Mouse (Mus musculus): Measurements from ENCODE around the gene Pan2. TPM values are rescaled to one million over a fixed set of nuclear protein-coding genes. Genes with fewer than 3 reads are reported as not detected.
A peak's percentile ranks its signal among the peaks of the same experiment; 100 is the strongest.

Gene Pan2
- polyA plus RNA-seq, 1 experiment from 2014 or later: 25.2 TPM

DNA sequence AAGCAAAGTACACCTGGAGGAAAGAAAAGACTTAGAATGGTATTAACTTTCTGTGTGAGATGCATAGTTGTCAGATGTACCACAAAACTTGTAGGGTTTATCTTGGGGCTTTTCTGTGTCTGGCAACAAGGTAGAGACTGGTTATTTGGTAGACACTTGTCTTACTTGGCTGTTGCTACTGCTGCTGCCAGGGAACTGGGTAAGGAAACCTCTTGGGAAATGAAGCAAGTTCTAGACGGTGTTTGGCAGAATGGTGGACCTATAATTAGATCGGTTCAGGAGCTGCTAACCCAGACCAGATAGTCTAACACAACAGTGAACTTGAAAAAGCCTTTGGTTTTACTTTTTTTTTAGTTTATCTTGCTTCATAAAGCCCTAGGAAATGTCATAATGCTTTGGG lies 35.8 kb downstream of the Pan2 start:
- peak overlapping the region; percentile 85; the same call in 1 of the 2 replicates for H3K9ac ChIP-seq
- 56% methylated on average over 2 of the region's 2 CpGs for WGBS

GRCm38 (mm10) chr10:128340257-128340656 lies 37.1 kb downstream of the Pan2 start:
- Histone ChIP-seq H3K9me3 (no peaks in the 10 kb centered on the region), H3K4me3 (no peak overlapping the region), H3K4me2 (no peak overlapping the region), H3K27me3 (no peaks in the 10 kb centered on the region), H3K36me3 (no peaks in the 10 kb centered on the region), H3K4me1 (peaks cover 27% of the 10 kb centered on the region), H3K27ac (no peak overlapping the region), H3K9ac (no peak overlapping the region)
- no peak for ATAC-seq (ENCODE audit: insufficient number of reproducible peaks, low FRiP score, low TSS enrichment, low read depth)
- 75% methylated on average over 2 of the region's 2 CpGs for WGBS

More for the DNA sequence above, 35.8 kb downstream of the Pan2 start:
- Histone ChIP-seq H3K27ac (peak overlapping the region; percentile 17; the same call in 1 of the 2 replicates), H3K4me3 (peak overlapping the region; percentile 94), H3K4me1 (peaks cover 19% of the 10 kb centered on the region), H3K9me3 (no peaks in the 10 kb centered on the region), H3K4me2 (peak overlapping the region; percentile 73), H3K36me3 (no peaks in the 10 kb centered on the region), H3K27me3 (no peaks in the 10 kb centered on the region)
- no peak for ATAC-seq (ENCODE audit: insufficient number of reproducible peaks, low FRiP score, low TSS enrichment, low read depth)

DNA sequence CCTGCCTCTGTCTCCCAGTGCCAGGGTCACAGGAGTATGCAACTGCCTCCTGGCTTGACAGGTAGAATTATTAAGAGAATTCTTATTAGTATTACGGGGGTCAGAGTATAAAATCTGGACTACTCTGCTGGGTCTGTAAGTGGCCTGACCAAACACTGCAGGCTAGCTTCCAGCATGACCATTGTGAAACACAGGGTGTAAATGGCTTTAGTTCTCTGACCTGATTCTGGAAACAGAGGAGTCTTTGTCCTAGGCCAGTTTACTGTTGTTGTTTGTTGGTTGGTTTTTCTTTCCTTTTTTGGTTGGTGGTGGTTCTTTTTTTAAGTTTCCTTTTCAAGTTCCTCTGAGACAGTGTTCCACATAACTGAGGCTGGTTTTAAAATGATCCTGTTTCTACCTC lies 40.3 kb downstream of the Pan2 start:
- WGBS: 85% methylated on average over 1 of the region's 1 CpGs
- H3K9ac ChIP-seq: no peak overlapping the region
- H3K4me2 ChIP-seq: no peak overlapping the region
- H3K27ac ChIP-seq: no peak overlapping the region
- H3K27me3 ChIP-seq: no peaks in the 10 kb centered on the region
- H3K36me3 ChIP-seq: 0 out of 2 replicates have a peak, but pooled peaks cover 3% of the 10 kb centered on the region
- H3K4me3 ChIP-seq: no peak overlapping the region
- ATAC-seq (ENCODE audit: insufficient number of reproducible peaks, low FRiP score, low TSS enrichment, low read depth): no peak
- H3K4me1 ChIP-seq: peaks cover 20% of the 10 kb centered on the region
- no peaks in the 10 kb centered on the region for H3K9me3 ChIP-seq

DNA sequence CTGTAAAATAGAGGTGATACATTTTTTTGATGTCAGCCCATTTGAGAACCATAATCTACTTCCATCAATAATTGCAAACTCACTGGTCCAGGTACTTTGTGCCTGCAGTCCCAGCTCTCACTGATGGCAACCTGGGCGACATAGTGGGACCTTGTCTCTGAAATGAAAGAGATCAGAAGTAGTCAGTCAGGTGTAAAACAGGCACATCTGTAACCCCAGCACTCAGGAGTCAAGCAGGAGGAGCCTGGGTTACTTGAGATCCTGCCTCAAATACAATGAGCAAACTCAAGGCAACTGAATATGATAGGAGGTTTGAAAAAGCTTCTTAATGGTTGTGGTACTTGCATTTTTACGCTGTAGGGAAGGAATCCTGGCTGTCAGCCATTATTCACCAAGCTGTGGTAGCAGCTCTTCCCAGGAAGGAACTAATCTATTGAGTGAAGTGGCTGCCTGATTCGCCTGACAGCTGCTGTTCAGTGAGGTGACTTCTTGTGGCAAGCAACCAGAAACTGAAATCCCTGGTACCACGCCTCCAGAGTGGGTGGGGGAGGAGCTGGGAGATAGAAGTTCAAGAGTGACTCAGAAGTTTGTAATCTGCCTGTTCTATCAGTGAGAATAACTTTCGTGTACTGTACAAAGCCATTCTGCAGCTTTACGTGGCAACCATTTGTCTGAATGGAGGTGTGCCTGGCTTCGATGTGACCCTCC lies 41.6 kb downstream of the Pan2 start:
- Histone ChIP-seq H3K4me1 (peaks cover 11% of the 10 kb centered on the region), H3K9ac (no peak overlapping the region), H3K4me3 (peak overlapping the region; percentile 5; the same call in 1 of the 2 replicates), H3K36me3 (0 out of 2 replicates have a peak, but pooled peaks cover 6% of the 10 kb centered on the region), H3K27me3 (no peaks in the 10 kb centered on the region), H3K4me2 (no peak overlapping the region; the same call in 1 of the 2 replicates), H3K9me3 (no peaks in the 10 kb centered on the region), H3K27ac (peak overlapping the region; percentile 75)
- WGBS: 44% methylated on average over 7 of the region's 7 CpGs
- peak; percentile 63; the same call in 1 of the 2 replicates for ATAC-seq (ENCODE audit: insufficient number of reproducible peaks, low FRiP score, low TSS enrichment, low read depth)

DNA sequence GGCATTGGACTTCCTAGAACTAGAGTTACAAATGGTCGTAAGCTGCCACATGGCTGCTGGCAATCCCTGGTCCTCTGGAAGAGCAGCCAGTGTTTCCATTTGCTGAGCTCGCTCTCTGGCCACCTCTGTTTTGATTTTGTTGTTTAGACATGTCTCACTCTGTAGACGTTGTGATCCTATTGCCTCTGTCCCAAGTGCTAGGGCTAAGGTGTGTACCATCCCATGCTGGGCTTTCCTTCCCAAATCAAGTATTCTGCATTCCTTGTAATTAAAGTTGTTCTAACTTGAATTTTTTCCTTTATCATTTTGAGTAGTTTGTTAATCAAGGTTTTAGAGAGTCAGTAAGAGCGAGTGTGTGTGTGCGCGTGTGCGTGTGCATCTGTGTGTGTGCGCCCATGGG lies 44.4 kb downstream of the Pan2 start:
- peaks cover 8% of the 10 kb centered on the region for H3K4me1 ChIP-seq
- H3K4me2 ChIP-seq: no peak overlapping the region
- peaks cover 26% of the 10 kb centered on the region for H3K36me3 ChIP-seq
- ATAC-seq (ENCODE audit: insufficient number of reproducible peaks, low FRiP score, low TSS enrichment, low read depth): no peak
- H3K27ac ChIP-seq: no peak overlapping the region
- no peak overlapping the region for H3K4me3 ChIP-seq
- H3K9me3 ChIP-seq: no peaks in the 10 kb centered on the region
- WGBS: 84% methylated on average over 8 of the region's 8 CpGs
- no peak overlapping the region for H3K9ac ChIP-seq
- H3K27me3 ChIP-seq: no peaks in the 10 kb centered on the region

- Histone ChIP-seq H3K36me3 (peaks cover 85% of the 10 kb centered on the region), H3K9ac (no peak overlapping the region), H3K4me2 (no peak overlapping the region), H3K27ac (no peak overlapping the region), H3K4me1 (no peaks in the 10 kb centered on the region), H3K9me3 (no peaks in the 10 kb centered on the region), H3K27me3 (no peaks in the 10 kb centered on the region), H3K4me3 (no peak overlapping the region)
- WGBS: 47% methylated on average over 2 of the region's 2 CpGs
- no peak for ATAC-seq (ENCODE audit: insufficient number of reproducible peaks, low FRiP score, low TSS enrichment, low read depth)
Observed at GRCm38 (mm10) chr10:128358796-128359195, 55.7 kb downstream of the Pan2 start.

GRCm38 (mm10) chr10:128359226-128359625 lies 56.1 kb downstream of the Pan2 start:
- Histone ChIP-seq H3K36me3 (peaks cover 80% of the 10 kb centered on the region), H3K4me1 (no peaks in the 10 kb centered on the region), H3K4me3 (no peak overlapping the region), H3K27me3 (no peaks in the 10 kb centered on the region), H3K27ac (no peak overlapping the region), H3K9me3 (no peaks in the 10 kb centered on the region), H3K9ac (no peak overlapping the region), H3K4me2 (no peak overlapping the region)
- 85% methylated on average over 6 of the region's 6 CpGs for WGBS
- ATAC-seq (ENCODE audit: insufficient number of reproducible peaks, low FRiP score, low TSS enrichment, low read depth): no peak

- no peak overlapping the region for H3K9ac ChIP-seq
- no peak overlapping the region for H3K27ac ChIP-seq
- H3K4me2 ChIP-seq: no peak overlapping the region
- H3K9me3 ChIP-seq: no peaks in the 10 kb centered on the region
- H3K36me3 ChIP-seq: peaks cover 75% of the 10 kb centered on the region
- ATAC-seq (ENCODE audit: insufficient number of reproducible peaks, low FRiP score, low TSS enrichment, low read depth): no peak
- H3K4me3 ChIP-seq: no peak overlapping the region
- WGBS: 93% methylated on average over 6 of the region's 6 CpGs
- no peaks in the 10 kb centered on the region for H3K27me3 ChIP-seq
- no peaks in the 10 kb centered on the region for H3K4me1 ChIP-seq
Observed at GRCm38 (mm10) chr10:128361836-128362235, 58.7 kb downstream of the Pan2 start.

DNA sequence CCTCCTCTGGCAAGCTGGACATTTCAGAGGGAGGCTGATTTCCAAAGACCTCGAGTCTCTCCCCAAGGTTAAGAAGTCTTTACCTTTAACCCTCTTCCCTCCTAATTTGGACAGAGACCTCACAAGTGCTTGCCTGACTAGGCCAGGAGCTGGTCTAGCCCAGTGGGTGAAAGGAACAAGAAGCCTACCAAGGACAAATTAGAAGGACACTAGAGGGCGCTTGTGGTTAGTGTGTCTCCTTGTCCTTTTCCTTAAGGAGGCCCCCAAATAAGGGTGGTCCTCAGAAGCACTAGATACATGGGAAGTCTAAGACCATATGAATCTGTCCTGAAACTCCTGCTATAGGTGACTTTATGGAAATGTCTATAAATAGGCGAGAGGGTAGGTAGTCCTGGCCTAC lies 59.4 kb downstream of the Pan2 start:
- Histone ChIP-seq H3K27me3 (no peaks in the 10 kb centered on the region), H3K4me3 (no peak overlapping the region), H3K9ac (no peak overlapping the region), H3K9me3 (no peaks in the 10 kb centered on the region), H3K4me2 (no peak overlapping the region), H3K36me3 (peaks cover 70% of the 10 kb centered on the region), H3K27ac (no peak overlapping the region), H3K4me1 (peaks cover 3% of the 10 kb centered on the region)
- ATAC-seq (ENCODE audit: insufficient number of reproducible peaks, low FRiP score, low TSS enrichment, low read depth): no peak
- WGBS: 42% methylated on average over 3 of the region's 3 CpGs

GRCm38 (mm10) chr10:128367899-128368401 lies 64.8 kb downstream of the Pan2 start:
- no peak; the same call in 1 of the 2 replicates for ATAC-seq (ENCODE audit: insufficient number of reproducible peaks, low FRiP score, low TSS enrichment, low read depth)
- peaks cover 13% of the 10 kb centered on the region for H3K4me1 ChIP-seq
- H3K27me3 ChIP-seq: no peaks in the 10 kb centered on the region
- H3K4me2 ChIP-seq: peak overlapping the region; percentile 85
- 15% methylated on average over 19 of the region's 19 CpGs for WGBS
- H3K4me3 ChIP-seq: peak overlapping the region; percentile 75
- no peaks in the 10 kb centered on the region for H3K9me3 ChIP-seq
- peak overlapping the region; percentile 97; the same call in 1 of the 2 replicates for H3K27ac ChIP-seq
- H3K9ac ChIP-seq: peak overlapping the region; percentile 69
- H3K36me3 ChIP-seq: peaks cover 18% of the 10 kb centered on the region

- Histone ChIP-seq H3K27ac (peak within 1 kb of the TSS; percentile 97), H3K9ac (peak within 1 kb of the TSS; percentile 69), H3K9me3 (no peaks in the 10 kb centered on the region), H3K4me2 (peak within 1 kb of the TSS; percentile 85), H3K36me3 (peaks cover 11% of the 10 kb centered on the region), H3K4me1 (peaks cover 13% of the 10 kb centered on the region), H3K27me3 (no peaks in the 10 kb centered on the region), H3K4me3 (peak within 1 kb of the TSS; percentile 75)
- under 1% methylated on average over 78 of the region's 87 CpGs for WGBS
- ATAC-seq (ENCODE audit: insufficient number of reproducible peaks, low FRiP score, low TSS enrichment, low read depth): peak; percentile 93
Observed at GRCm38 (mm10) chr10:128368402-128369217, 65.5 kb downstream of the Pan2 start, which contains the start of gene Coq10a. TSS of gene Coq10a (minus strand) at chr10:128368997.

GRCm38 (mm10) chr10:128369218-128369543 lies 66.0 kb downstream of the Pan2 start:
- Histone ChIP-seq H3K27me3 (no peaks in the 10 kb centered on the region), H3K4me1 (peaks cover 13% of the 10 kb centered on the region), H3K36me3 (peaks cover 10% of the 10 kb centered on the region; the same call in 1 of the 2 replicates), H3K9ac (peak overlapping the region; percentile 69), H3K27ac (peak overlapping the region; percentile 97), H3K4me3 (peak overlapping the region; percentile 75), H3K4me2 (peak overlapping the region; percentile 85), H3K9me3 (no peaks in the 10 kb centered on the region)
- ATAC-seq (ENCODE audit: insufficient number of reproducible peaks, low FRiP score, low TSS enrichment, low read depth): no peak
- 4% methylated on average over 9 of the region's 9 CpGs for WGBS

Measured in limb, embryonic 15.5 days (tissue).